Mouse (Mus musculus) C2C12 (cell line): ENCODE data around the gene Gabrb3. TPM values are rescaled to one million over a fixed set of nuclear protein-coding genes. Genes with fewer than 3 reads are reported as not detected.

Source experiments
- H3K27me3 ChIP-seq: one replicate; pipeline ENCODE4 v1.6.1; 2011; ENCODE audit not compliant: control insufficient read depth, insufficient read depth, insufficient read length
- H3K36me3 ChIP-seq: one replicate; pipeline ENCODE4 v1.6.1; 2011; ENCODE audit not compliant: control insufficient read depth, insufficient read depth
- H3K4me3 ChIP-seq: one replicate; pipeline ENCODE4 v1.5.1; 2011; ENCODE audit warnings: mild to moderate bottlenecking, control low read depth; ENCODE audit not compliant: poor library complexity, insufficient read depth, severe bottlenecking
- H3K79me2 ChIP-seq: one replicate; pipeline ENCODE4 v1.6.1; 2011; ENCODE audit not compliant: control insufficient read depth, insufficient read depth
- H3K79me3 ChIP-seq: one replicate; pipeline ENCODE4 v1.6.1; 2011; ENCODE audit warnings: low read depth, control low read depth
- H3ac ChIP-seq: one replicate; pipeline ENCODE3; 2011; ENCODE audit warnings: low read depth; ENCODE audit not compliant: control insufficient read depth, insufficient read length
- CEBPB ChIP-seq: IDR thresholded peaks from one replicate; pipeline ENCODE4 v1.6.1; 2011; ENCODE audit warnings: low read depth, mild to moderate bottlenecking, control low read depth, moderate library complexity
- CTCF ChIP-seq: IDR thresholded peaks from one replicate; pipeline ENCODE4 v1.5.1; 2011; ENCODE audit not compliant: control insufficient read depth, insufficient read depth, insufficient read length
- FOSL1 ChIP-seq: IDR thresholded peaks from one replicate; pipeline ENCODE4 v1.8.0; 2011; ENCODE audit warnings: mild to moderate bottlenecking, low read length; ENCODE audit not compliant: poor library complexity, insufficient read depth, severe bottlenecking
- MAX ChIP-seq: IDR thresholded peaks from one replicate; pipeline ENCODE4 v1.6.1; 2011; ENCODE audit warnings: mild to moderate bottlenecking, control low read depth
- MYOD1 ChIP-seq: IDR thresholded peaks from one replicate; pipeline ENCODE4 v1.6.1; 2011; ENCODE audit warnings: low read depth; ENCODE audit not compliant: control insufficient read depth, insufficient read length
- MYOG ChIP-seq: IDR thresholded peaks from one replicate; pipeline ENCODE4 v1.6.1; 2011; ENCODE audit not compliant: control insufficient read depth, insufficient read length; ENCODE audit errors: extremely low read depth
- USF1 ChIP-seq: IDR thresholded peaks from one replicate; pipeline ENCODE4 v1.6.1; 2011; ENCODE audit warnings: low read depth, mild to moderate bottlenecking, control low read depth, moderate library complexity
- polyA plus RNA-seq: library from polyadenylated mRNA; unstranded; fragments of >200 nt; fragmentation: generic; extraction: Trizol; gene quantifications from one replicate; pipeline ENCODE4 v1.2.1, GENCODE M21; 2012; ENCODE audit warnings: missing spikeins

The Gabrb3 gene
- polyA plus RNA-seq, 1 experiment, result not detected

DNA sequence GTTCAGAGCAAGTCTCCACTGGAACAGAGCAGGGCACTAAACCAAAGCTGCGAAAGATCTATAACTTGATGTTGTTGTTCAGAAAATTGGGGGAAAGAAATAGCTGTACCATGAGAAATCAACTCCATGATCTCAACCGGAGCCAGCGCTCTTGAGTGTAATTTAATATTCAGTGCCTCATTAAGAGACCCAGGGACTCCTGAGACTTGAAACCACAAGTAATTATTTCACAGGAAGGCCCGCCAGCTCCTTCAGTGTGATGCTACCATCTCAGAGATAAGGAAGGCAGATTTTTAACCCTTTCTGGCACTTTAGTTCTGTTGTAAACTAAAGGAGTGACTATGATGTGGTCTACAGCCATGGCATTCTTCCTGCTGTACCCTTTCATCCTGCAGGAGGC is 270.3 kb downstream of the Gabrb3 start:
- H3K79me3 ChIP-seq, result no peaks in the 10 kb centered on the region
- no peaks in the 10 kb centered on the region for H3K79me2 ChIP-seq
- TF ChIP-seq MYOG, result no peak
- TF ChIP-seq FOSL1, result no peak
- no peak for TF ChIP-seq CTCF
- no peak for TF ChIP-seq USF1
- TF ChIP-seq MAX, result no peak
- H3K27me3 ChIP-seq, result no peaks in the 10 kb centered on the region
- no peak overlapping the region for H3K4me3 ChIP-seq
- H3K36me3 ChIP-seq, result no peaks in the 10 kb centered on the region
- H3ac ChIP-seq, result no peak overlapping the region

GRCm38 (mm10) chr7:57700370-57700769 is 280.9 kb downstream of the Gabrb3 start:
- H3K79me2 ChIP-seq, result no peaks in the 10 kb centered on the region
- H3K79me3 ChIP-seq, result no peaks in the 10 kb centered on the region
- TF ChIP-seq CEBPB (no peak), MYOD1 (no peak), MYOG (no peak), USF1 (no peak), CTCF (no peak), MAX (no peak), FOSL1 (no peak)
- H3K36me3 ChIP-seq, result no peaks in the 10 kb centered on the region
- H3ac ChIP-seq, result no peak overlapping the region
- H3K4me3 ChIP-seq, result no peak overlapping the region
- no peaks in the 10 kb centered on the region for H3K27me3 ChIP-seq

GRCm38 (mm10) chr7:57701046-57701445 is 281.6 kb downstream of the Gabrb3 start:
- no peaks in the 10 kb centered on the region for H3K36me3 ChIP-seq
- TF ChIP-seq MYOD1 (no peak), CTCF (no peak), FOSL1 (no peak), USF1 (no peak), CEBPB (no peak), MAX (no peak), MYOG (no peak)
- H3ac ChIP-seq, result no peak overlapping the region
- no peaks in the 10 kb centered on the region for H3K27me3 ChIP-seq
- H3K79me2 ChIP-seq, result no peaks in the 10 kb centered on the region
- no peaks in the 10 kb centered on the region for H3K79me3 ChIP-seq
- H3K4me3 ChIP-seq, result no peak overlapping the region

DNA sequence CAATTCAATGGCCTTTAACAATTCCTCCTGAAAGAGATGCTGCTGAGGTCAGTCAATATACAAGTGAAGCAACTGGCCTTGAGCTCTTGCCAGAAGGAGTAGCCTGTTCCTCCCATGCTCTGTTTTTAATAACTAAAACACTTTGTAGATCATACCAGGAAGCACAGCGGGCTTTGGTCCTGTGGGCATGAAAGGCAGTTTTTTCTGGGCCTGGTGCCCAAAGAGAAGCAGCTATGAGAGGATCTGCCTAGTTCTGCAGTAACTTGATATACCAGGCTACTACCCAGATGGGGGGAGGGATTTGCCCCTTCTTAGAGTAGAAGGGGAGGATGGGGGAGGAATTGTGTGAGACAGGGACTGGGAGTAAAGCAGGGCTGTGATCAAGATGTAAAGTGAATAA is 284.1 kb downstream of the Gabrb3 start:
- TF ChIP-seq CTCF (no peak), FOSL1 (no peak), USF1 (no peak), MYOG (no peak), MAX (no peak), CEBPB (no peak), MYOD1 (no peak)
- no peaks in the 10 kb centered on the region for H3K79me3 ChIP-seq
- H3ac ChIP-seq, result no peak overlapping the region
- no peaks in the 10 kb centered on the region for H3K27me3 ChIP-seq
- no peaks in the 10 kb centered on the region for H3K36me3 ChIP-seq
- H3K4me3 ChIP-seq, result no peak overlapping the region
- H3K79me2 ChIP-seq, result no peaks in the 10 kb centered on the region

- no peaks in the 10 kb centered on the region for H3K36me3 ChIP-seq
- no peaks in the 10 kb centered on the region for H3K79me2 ChIP-seq
- TF ChIP-seq USF1, result no peak
- TF ChIP-seq CEBPB, result no peak
- H3ac ChIP-seq, result no peak overlapping the region
- H3K4me3 ChIP-seq, result no peak overlapping the region
- H3K27me3 ChIP-seq, result no peaks in the 10 kb centered on the region
- no peaks in the 10 kb centered on the region for H3K79me3 ChIP-seq
Measured at GRCm38 (mm10) chr7:57706092-57706491, 286.6 kb downstream of the Gabrb3 start.

- Histone ChIP-seq H3ac (no peak overlapping the region), H3K4me3 (no peak overlapping the region), H3K79me3 (no peaks in the 10 kb centered on the region), H3K36me3 (no peaks in the 10 kb centered on the region), H3K79me2 (no peaks in the 10 kb centered on the region), H3K27me3 (no peaks in the 10 kb centered on the region)
- TF ChIP-seq CEBPB (no peak), MYOG (no peak), MYOD1 (no peak), USF1 (no peak), CTCF (no peak), MAX (no peak), FOSL1 (no peak)
Measured at GRCm38 (mm10) chr7:57706976-57707740, 287.7 kb downstream of the Gabrb3 start.
